Mouse (Mus musculus): ENCODE measurements at regions not wholly inside any gene's neighbourhood (a gene's known extent, or its start where the extent isn't known, plus 50 kb on each side); places are given as distances from the start of the nearest gene placed in this dataset.

GRCm38 (mm10) chr2:51073040-51073594 is 75.8 kb downstream of the Rnd3 start:
- H3K4me2 ChIP-seq (replicated peaks) = no peak overlapping the region
- 0 out of 2 replicates have a peak, but pooled peaks cover 6% of the 10 kb centered on the region for H3K4me1 ChIP-seq (replicated peaks)
- H3K9ac ChIP-seq (replicated peaks) = no peak overlapping the region
- no peaks in the 10 kb centered on the region for H3K9me3 ChIP-seq
- H3K27me3 ChIP-seq = no peaks in the 10 kb centered on the region
- H3K36me3 ChIP-seq = no peaks in the 10 kb centered on the region
- 69% methylated on average over 14 of the region's 14 CpGs for WGBS
- H3K4me3 ChIP-seq (replicated peaks) = no peak overlapping the region
- no peak overlapping the region for H3K27ac ChIP-seq
- ATAC-seq = no peak

GRCm38 (mm10) chr2:51072346-51072885 is 76.5 kb downstream of the Rnd3 start:
- Histone ChIP-seq H3K9ac (replicated peaks) (no peak overlapping the region), H3K4me3 (replicated peaks) (no peak overlapping the region), H3K27me3 (no peaks in the 10 kb centered on the region), H3K9me3 (no peaks in the 10 kb centered on the region), H3K27ac (no peak overlapping the region), H3K4me1 (replicated peaks) (0 out of 2 replicates have a peak, but pooled peaks cover 6% of the 10 kb centered on the region), H3K4me2 (replicated peaks) (no peak overlapping the region), H3K36me3 (no peaks in the 10 kb centered on the region)
- WGBS = 81% methylated on average over 6 of the region's 6 CpGs
- ATAC-seq = no peak

GRCm38 (mm10) chr2:51070902-51071301 is 78.0 kb downstream of the Rnd3 start:
- Histone ChIP-seq H3K36me3 (no peaks in the 10 kb centered on the region), H3K4me1 (replicated peaks) (peaks cover 15% of the 10 kb centered on the region), H3K9me3 (no peaks in the 10 kb centered on the region), H3K27ac (peak overlapping the region; percentile 39; the same call in 1 of the 2 replicates), H3K4me2 (replicated peaks) (no peak overlapping the region), H3K9ac (replicated peaks) (no peak overlapping the region), H3K4me3 (replicated peaks) (no peak overlapping the region), H3K27me3 (no peaks in the 10 kb centered on the region)
- 44% methylated on average over 2 of the region's 2 CpGs for WGBS
- no peak for ATAC-seq

- H3K9ac ChIP-seq (replicated peaks) = no peak overlapping the region
- no peak overlapping the region for H3K4me3 ChIP-seq (replicated peaks)
- peak overlapping the region; percentile 90 for H3K27ac ChIP-seq
- WGBS = 12% methylated on average over 11 of the region's 11 CpGs
- no peaks in the 10 kb centered on the region for H3K36me3 ChIP-seq
- no peaks in the 10 kb centered on the region for H3K9me3 ChIP-seq
- H3K4me2 ChIP-seq (replicated peaks) = peak overlapping the region; percentile 22
- H3K4me1 ChIP-seq (replicated peaks) = peaks cover 26% of the 10 kb centered on the region
- peak; percentile 94 for ATAC-seq
- no peaks in the 10 kb centered on the region for H3K27me3 ChIP-seq
These were observed 82.5 kb downstream of the Rnd3 start for GRCm38 (mm10) chr2:51066423-51066831.

- Histone ChIP-seq H3K4me1 (replicated peaks) (peaks cover 25% of the 10 kb centered on the region), H3K4me3 (replicated peaks) (no peak overlapping the region), H3K9ac (replicated peaks) (no peak overlapping the region), H3K27me3 (no peaks in the 10 kb centered on the region), H3K4me2 (replicated peaks) (no peak overlapping the region), H3K27ac (peak overlapping the region; percentile 90), H3K9me3 (no peaks in the 10 kb centered on the region), H3K36me3 (no peaks in the 10 kb centered on the region)
- WGBS = 23% methylated on average over 6 of the region's 6 CpGs
- no peak for ATAC-seq
These were observed 83.1 kb downstream of the Rnd3 start for GRCm38 (mm10) chr2:51065821-51066220.

- 21% methylated on average over 4 of the region's 4 CpGs for WGBS
- Histone ChIP-seq H3K9me3 (no peaks in the 10 kb centered on the region), H3K4me2 (replicated peaks) (no peak overlapping the region), H3K4me3 (replicated peaks) (no peak overlapping the region), H3K27me3 (no peaks in the 10 kb centered on the region), H3K36me3 (no peaks in the 10 kb centered on the region), H3K27ac (peak overlapping the region; percentile 59), H3K9ac (replicated peaks) (no peak overlapping the region), H3K4me1 (replicated peaks) (peaks cover 21% of the 10 kb centered on the region)
- no peak for ATAC-seq
These were observed 84.1 kb downstream of the Rnd3 start for GRCm38 (mm10) chr2:51064821-51065220.

- 96% methylated on average over 5 of the region's 5 CpGs for WGBS
These were observed 86.9 kb downstream of the Rnd3 start for GRCm38 (mm10) chr2:51062049-51062448.

GRCm38 (mm10) chr2:51058158-51058557 is 90.8 kb downstream of the Rnd3 start:
- 61% methylated on average over 4 of the region's 4 CpGs for WGBS
- no peaks in the 10 kb centered on the region for H3K36me3 ChIP-seq
- no peak overlapping the region for H3K4me3 ChIP-seq (replicated peaks)
- H3K27me3 ChIP-seq = no peaks in the 10 kb centered on the region
- no peak overlapping the region for H3K27ac ChIP-seq
- no peak overlapping the region for H3K9ac ChIP-seq (replicated peaks)
- peak; percentile 37; the same call in 1 of the 2 replicates for ATAC-seq
- H3K9me3 ChIP-seq = no peaks in the 10 kb centered on the region
- H3K4me2 ChIP-seq (replicated peaks) = no peak overlapping the region
- H3K4me1 ChIP-seq (replicated peaks) = peaks cover 6% of the 10 kb centered on the region; the same call in 1 of the 2 replicates

More at GRCm38 (mm10) chr2:51062049-51062448, 86.9 kb downstream of the Rnd3 start:
- Histone ChIP-seq H3K9ac (replicated peaks) (no peak overlapping the region), H3K4me3 (replicated peaks) (no peak overlapping the region), H3K9me3 (no peaks in the 10 kb centered on the region), H3K27ac (no peak overlapping the region), H3K27me3 (no peaks in the 10 kb centered on the region), H3K4me1 (replicated peaks) (peaks cover 24% of the 10 kb centered on the region), H3K4me2 (replicated peaks) (no peak overlapping the region), H3K36me3 (no peaks in the 10 kb centered on the region)
- no peak for ATAC-seq

- no peak for ATAC-seq
- H3K4me2 ChIP-seq (replicated peaks) = no peak overlapping the region
- H3K9ac ChIP-seq (replicated peaks) = no peak overlapping the region
- peaks cover 6% of the 10 kb centered on the region; the same call in 1 of the 2 replicates for H3K4me1 ChIP-seq (replicated peaks)
- no peaks in the 10 kb centered on the region for H3K27me3 ChIP-seq
- no peak overlapping the region for H3K4me3 ChIP-seq (replicated peaks)
- no peaks in the 10 kb centered on the region for H3K36me3 ChIP-seq
- H3K9me3 ChIP-seq = no peaks in the 10 kb centered on the region
- WGBS = 59% methylated on average over 8 of the region's 8 CpGs
- no peak overlapping the region for H3K27ac ChIP-seq
These were observed 92.7 kb downstream of the Rnd3 start for GRCm38 (mm10) chr2:51056141-51056731.

- peaks cover 6% of the 10 kb centered on the region; the same call in 1 of the 2 replicates for H3K4me1 ChIP-seq (replicated peaks)
- no peak for ATAC-seq
- no peaks in the 10 kb centered on the region for H3K36me3 ChIP-seq
- no peaks in the 10 kb centered on the region for H3K27me3 ChIP-seq
- H3K9ac ChIP-seq (replicated peaks) = no peak overlapping the region
- H3K4me3 ChIP-seq (replicated peaks) = no peak overlapping the region
- no peaks in the 10 kb centered on the region for H3K9me3 ChIP-seq
- H3K27ac ChIP-seq = no peak overlapping the region
- H3K4me2 ChIP-seq (replicated peaks) = no peak overlapping the region
- 71% methylated on average over 3 of the region's 3 CpGs for WGBS
These were observed 93.6 kb downstream of the Rnd3 start for GRCm38 (mm10) chr2:51055339-51055738.

- 62% methylated on average over 3 of the region's 3 CpGs for WGBS
- H3K27me3 ChIP-seq = no peaks in the 10 kb centered on the region
- H3K9me3 ChIP-seq = no peaks in the 10 kb centered on the region
- no peak overlapping the region for H3K9ac ChIP-seq (replicated peaks)
- ATAC-seq = no peak
- H3K4me2 ChIP-seq (replicated peaks) = no peak overlapping the region
- H3K36me3 ChIP-seq = no peaks in the 10 kb centered on the region
- peaks cover 12% of the 10 kb centered on the region; the same call in 1 of the 2 replicates for H3K4me1 ChIP-seq (replicated peaks)
- no peak overlapping the region for H3K27ac ChIP-seq
- no peak overlapping the region for H3K4me3 ChIP-seq (replicated peaks)
These were observed 99.1 kb downstream of the Rnd3 start for GRCm38 (mm10) chr2:51049834-51050170.

- no peak overlapping the region for H3K9ac ChIP-seq (replicated peaks)
- H3K4me3 ChIP-seq (replicated peaks) = no peak overlapping the region
- no peaks in the 10 kb centered on the region for H3K36me3 ChIP-seq
- peaks cover 12% of the 10 kb centered on the region; the same call in 1 of the 2 replicates for H3K4me1 ChIP-seq (replicated peaks)
- H3K9me3 ChIP-seq = no peaks in the 10 kb centered on the region
- no peak overlapping the region for H3K27ac ChIP-seq
- ATAC-seq = no peak
- 55% methylated on average over 8 of the region's 8 CpGs for WGBS
- H3K27me3 ChIP-seq = no peaks in the 10 kb centered on the region
- H3K4me2 ChIP-seq (replicated peaks) = no peak overlapping the region
These were observed 99.6 kb downstream of the Rnd3 start for GRCm38 (mm10) chr2:51049101-51049833.

Data from midbrain, embryonic 13.5 days (tissue).